8 mouse cellular contexts compared by ENCODE assay signal in the genomic region with DNA sequence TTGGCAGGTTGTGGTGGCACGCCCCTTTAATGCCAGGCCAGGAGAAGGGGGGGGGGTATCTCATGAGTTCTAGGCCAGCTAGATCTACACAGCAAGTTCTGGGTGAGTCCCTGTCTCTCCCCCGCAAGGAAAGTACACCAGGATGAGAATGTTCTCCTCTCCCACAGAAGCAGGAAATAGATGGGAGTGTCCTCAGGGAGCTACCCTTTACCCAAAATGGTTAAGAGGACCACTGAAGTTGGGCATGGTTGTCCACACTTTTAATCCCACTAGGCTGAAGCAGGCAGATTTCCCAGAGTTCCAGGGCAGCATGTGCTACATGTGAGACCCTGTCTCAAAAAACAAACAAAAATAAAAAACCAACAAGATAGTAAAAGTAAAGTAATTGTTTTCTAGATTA. TPM values are rescaled to one million over a fixed set of nuclear protein-coding genes. Genes with fewer than 3 reads are reported as not detected.
DNase-seq lines count a peak whose midpoint lies in the region; ATAC-seq and TF ChIP-seq lines count a peak whose summit lies in the region.

No protein-coding gene starts in this region.

- no peak for DNase-seq in kidney, postnatal 36 days
- DNase-seq in liver, postnatal 0 days, result no peak
- DNase-seq in ovary, postnatal 14 days (ENCODE audit: low spot score), result no peak
- no peak for DNase-seq in gastrocnemius, postnatal 36 days
- no peak for DNase-seq in left cerebral cortex, postnatal 10 days (ENCODE audit: extremely low spot score in 1 of 2, low spot score in 2 of 2)

- 92% methylated on average over 2 of the region's 2 CpGs for WGBS in kidney, embryonic 14.5 days
- 92% methylated on average over 2 of the region's 2 CpGs for WGBS in heart, embryonic 16.5 days
- WGBS in liver, postnatal 0 days (ENCODE audit: insufficient replicate concordance), result 65% methylated on average over 2 of the region's 2 CpGs

- H3K4me1 ChIP-seq in kidney, embryonic 14.5 days (ENCODE audit: control insufficient read depth, insufficient read depth, low read length), result peaks cover 16% of the 10 kb centered on the region; the same call in 1 of the 2 replicates
- peaks cover 26% of the 10 kb centered on the region for H3K4me1 ChIP-seq in bone marrow macrophage, adult 2 months (ENCODE audit: control insufficient read depth, insufficient read depth, low read length)
- peaks cover 14% of the 10 kb centered on the region for H3K4me1 ChIP-seq in heart, embryonic 16.5 days (ENCODE audit: control insufficient read depth, insufficient read depth, low read length)
- H3K4me1 ChIP-seq in liver, postnatal 0 days (ENCODE audit: insufficient read depth), result peaks cover 25% of the 10 kb centered on the region

- no peak for TF ChIP-seq EP300 in liver, postnatal 0 days (IDR thresholded peaks at IDR 0.05; ENCODE audit: low read depth)

- no peak for ATAC-seq in kidney, embryonic 14.5 days (ENCODE audit: low FRiP score, low TSS enrichment)
- no peak for ATAC-seq in heart, embryonic 16.5 days (replicated peaks; ENCODE audit: extremely low read depth, insufficient read depth, low FRiP score)
- ATAC-seq in liver, postnatal 0 days, result no peak

- no peak for TF ChIP-seq POLR2A in bone marrow macrophage, adult 2 months (IDR thresholded peaks at IDR 0.05; ENCODE audit: borderline replicate concordance, low read depth, low read length)

- no peak overlapping the region; the same call in 1 of the 2 replicates for H3K9ac ChIP-seq in kidney, embryonic 14.5 days (ENCODE audit: low read depth, low read length)
- peak overlapping the region; percentile 100 for H3K9ac ChIP-seq in heart, embryonic 16.5 days (ENCODE audit: low read length)
- peak overlapping the region; percentile 100 for H3K9ac ChIP-seq in liver, postnatal 0 days (replicated peaks)

- intact Hi-C loops in gastrocnemius, postnatal 36 days (cut with DNase I), result no loop called here
- intact Hi-C loops in left cerebral cortex, postnatal 10 days (cut with DNase I), result no loop called here

- no peak for TF ChIP-seq CTCF in bone marrow macrophage, adult 2 months (IDR thresholded peaks at IDR 0.05; ENCODE audit: low read depth, low read length)
- no peak for TF ChIP-seq CTCF in liver, postnatal 0 days (IDR thresholded peaks at IDR 0.05; ENCODE audit: low read depth)

- no peaks in the 10 kb centered on the region for H3K9me3 ChIP-seq in kidney, embryonic 14.5 days (ENCODE audit: control insufficient read depth, low read length)
- no peaks in the 10 kb centered on the region for H3K9me3 ChIP-seq in heart, embryonic 16.5 days (replicated peaks; ENCODE audit: control insufficient read depth, low read length)
- no peaks in the 10 kb centered on the region for H3K9me3 ChIP-seq in liver, postnatal 0 days (ENCODE audit: low read length)

- H3K27me3 ChIP-seq in kidney, embryonic 14.5 days (ENCODE audit: control insufficient read depth, insufficient read depth, low read length), result no peaks in the 10 kb centered on the region
- H3K27me3 ChIP-seq in heart, embryonic 16.5 days (ENCODE audit: control insufficient read depth, insufficient read depth, low read length), result no peaks in the 10 kb centered on the region
- H3K27me3 ChIP-seq in liver, postnatal 0 days (ENCODE audit: insufficient read depth, low read length), result no peaks in the 10 kb centered on the region

- peak overlapping the region; percentile 90; the same call in 1 of the 2 replicates for H3K27ac ChIP-seq in kidney, embryonic 14.5 days (ENCODE audit: low read depth, low read length)
- H3K27ac ChIP-seq in bone marrow macrophage, adult 2 months (ENCODE audit: insufficient read depth, low read depth, low read length), result peak overlapping the region; percentile 79
- peak overlapping the region; percentile 98 for H3K27ac ChIP-seq in heart, embryonic 16.5 days (ENCODE audit: low read length)
- H3K27ac ChIP-seq in liver, postnatal 0 days (ENCODE audit: low read depth), result peak overlapping the region; percentile 99

- peak overlapping the region; percentile 45 for H3K4me2 ChIP-seq in kidney, embryonic 14.5 days (replicated peaks; ENCODE audit: low read depth, low read length)
- peak overlapping the region; percentile 68 for H3K4me2 ChIP-seq in heart, embryonic 16.5 days (ENCODE audit: low read depth, low read length)
- H3K4me2 ChIP-seq in liver, postnatal 0 days (ENCODE audit: low read depth, low read length), result peak overlapping the region; percentile 81

- no peak overlapping the region; the same call in 1 of the 2 replicates for H3K4me3 ChIP-seq in kidney, embryonic 14.5 days (ENCODE audit: low read length)
- H3K4me3 ChIP-seq in bone marrow macrophage, adult 2 months (ENCODE audit: insufficient read depth, low read length), result peak overlapping the region; percentile 15
- peak overlapping the region; percentile 97 for H3K4me3 ChIP-seq in heart, embryonic 16.5 days (ENCODE audit: low read length)
- peak overlapping the region; percentile 99 for H3K4me3 ChIP-seq in liver, postnatal 0 days (ENCODE audit: low read depth, low read length)

- H3K36me3 ChIP-seq in kidney, embryonic 14.5 days (ENCODE audit: control insufficient read depth, insufficient read depth, low read length), result no peaks in the 10 kb centered on the region
- no peaks in the 10 kb centered on the region for H3K36me3 ChIP-seq in heart, embryonic 16.5 days (ENCODE audit: control insufficient read depth, insufficient read depth)
- no peaks in the 10 kb centered on the region for H3K36me3 ChIP-seq in liver, postnatal 0 days (replicated peaks; ENCODE audit: insufficient read depth, low read length)

RNA-seq across cellular contexts. Expression of a gene that starts 0.8 kb away (rescaled TPM):
- 316 and 496 TPM in 2 replicates for polyA plus RNA-seq in kidney, embryonic 14.5 days (2014; fragmentation: Nextera tagmentation; extraction: Ambion mirVana)
- polyA plus RNA-seq in bone marrow macrophage, adult 2 months (2012; ENCODE audit: insufficient read depth, insufficient read length, missing spikeins), result 291 and 299 TPM in 2 replicates
- 271 and 302 TPM in 2 replicates for polyA plus RNA-seq in heart, embryonic 16.5 days (2015; fragmentation: Nextera tagmentation; extraction: Ambion mirVana)
- 75.0 and 85.1 TPM in 2 replicates for polyA plus RNA-seq in liver, postnatal 0 days (2015; fragmentation: Nextera tagmentation; extraction: Ambion mirVana)
- total RNA-seq in gastrocnemius, postnatal 36 days (2021), result 100 to 1,000 TPM; 843 to 962 TPM
- total RNA-seq in left cerebral cortex, postnatal 10 days (2021), result 100 to 1,000 TPM; 289 to 294 TPM

RNA-seq across cellular contexts. Expression of a gene that starts 24.0 kb away (rescaled TPM):
- polyA plus RNA-seq in kidney, embryonic 14.5 days (2014; fragmentation: Nextera tagmentation; extraction: Ambion mirVana), result 52.2 and 72.4 TPM in 2 replicates
- 53.6 and 54.2 TPM in 2 replicates for polyA plus RNA-seq in bone marrow macrophage, adult 2 months (2012; ENCODE audit: insufficient read depth, insufficient read length, missing spikeins)
- 63.6 and 83.8 TPM in 2 replicates for polyA plus RNA-seq in heart, embryonic 16.5 days (2015; fragmentation: Nextera tagmentation; extraction: Ambion mirVana)
- polyA plus RNA-seq in liver, postnatal 0 days (2015; fragmentation: Nextera tagmentation; extraction: Ambion mirVana), result 15.8 and 18.4 TPM in 2 replicates
- 10 to 100 TPM; 37.0 to 46.1 TPM for total RNA-seq in gastrocnemius, postnatal 36 days (2021)
- total RNA-seq in left cerebral cortex, postnatal 10 days (2021), result 10 to 100 TPM; 83.3 to 85.2 TPM

RNA-seq across cellular contexts. Expression of a gene that starts 38.6 kb away (rescaled TPM):
- polyA plus RNA-seq in kidney, embryonic 14.5 days (2014; fragmentation: Nextera tagmentation; extraction: Ambion mirVana), result 124 and 135 TPM in 2 replicates
- polyA plus RNA-seq in bone marrow macrophage, adult 2 months (2012; ENCODE audit: insufficient read depth, insufficient read length, missing spikeins), result 95.5 and 101 TPM in 2 replicates
- 64.6 and 73.4 TPM in 2 replicates for polyA plus RNA-seq in heart, embryonic 16.5 days (2015; fragmentation: Nextera tagmentation; extraction: Ambion mirVana)
- polyA plus RNA-seq in liver, postnatal 0 days (2015; fragmentation: Nextera tagmentation; extraction: Ambion mirVana), result 16.2 and 19.4 TPM in 2 replicates
- total RNA-seq in gastrocnemius, postnatal 36 days (2021), result 10 to 100 TPM; 42.0 to 49.4 TPM
- total RNA-seq in left cerebral cortex, postnatal 10 days (2021), result 100 to 1,000 TPM; 143 to 169 TPM

RNA-seq across cellular contexts. Expression of a gene that starts 54.4 kb away (rescaled TPM):
- not detected in 2 replicates for polyA plus RNA-seq in kidney, embryonic 14.5 days (2014; fragmentation: Nextera tagmentation; extraction: Ambion mirVana)
- not detected in 2 replicates for polyA plus RNA-seq in bone marrow macrophage, adult 2 months (2012; ENCODE audit: insufficient read depth, insufficient read length, missing spikeins)
- polyA plus RNA-seq in heart, embryonic 16.5 days (2015; fragmentation: Nextera tagmentation; extraction: Ambion mirVana), result 0.21 and 0.88 TPM in 2 replicates
- polyA plus RNA-seq in liver, postnatal 0 days (2015; fragmentation: Nextera tagmentation; extraction: Ambion mirVana), result 0.37 TPM in 1 of 2 replicates, not detected in the other
- total RNA-seq in gastrocnemius, postnatal 36 days (2021), result 1,000 to 10,000 TPM; 1,190 to 1,255 TPM
- total RNA-seq in left cerebral cortex, postnatal 10 days (2021), result not detected

RNA-seq across cellular contexts. Expression of a gene that starts 55.5 kb away (rescaled TPM):
- not detected in 2 replicates for polyA plus RNA-seq in kidney, embryonic 14.5 days (2014; fragmentation: Nextera tagmentation; extraction: Ambion mirVana)
- not detected in 2 replicates for polyA plus RNA-seq in bone marrow macrophage, adult 2 months (2012; ENCODE audit: insufficient read depth, insufficient read length, missing spikeins)
- polyA plus RNA-seq in heart, embryonic 16.5 days (2015; fragmentation: Nextera tagmentation; extraction: Ambion mirVana), result 0.14 TPM in 1 of 2 replicates, not detected in the other
- 2.1 and 2.2 TPM in 2 replicates for polyA plus RNA-seq in liver, postnatal 0 days (2015; fragmentation: Nextera tagmentation; extraction: Ambion mirVana)
- not detected for total RNA-seq in gastrocnemius, postnatal 36 days (2021)
- total RNA-seq in left cerebral cortex, postnatal 10 days (2021), result not detected
